Mouse (Mus musculus) Patski (cell line): ENCODE measurements around the gene Hs3st4. TPM values are rescaled to one million over a fixed set of nuclear protein-coding genes. Genes with fewer than 3 reads are reported as not detected.
A peak's percentile ranks its signal among the peaks of the same experiment; 100 is the strongest.

ENCODE experiments used
- ATAC-seq: fragments of 100-300 bp; one replicate; pipeline ENCODE4 v1.8.0; 2021
- CTCF ChIA-PET: fragments of 350-600 bp; sonication (Branson Sonifier 250); formaldehyde crosslinking; loops from one replicate; lab custom pipeline; 2022; ENCODE audit warnings: inconsistent platforms; lab: Charles Lee
- POLR2A ChIA-PET: fragments of 350-600 bp; sonication (Branson Sonifier 250); formaldehyde crosslinking; loops from one replicate; lab custom pipeline; 2022; ENCODE audit warnings: antibody characterized with exemption, inconsistent platforms; lab: Charles Lee
- DNase-seq: peaks from one replicate; pipeline ENCODE4 v3.0.0-alpha.2; 2011; ENCODE audit warnings: low read depth, low spot score
- H3K27me3 ChIP-seq: fragments of 371-371 bp; one replicate; pipeline ENCODE4 v1.5.1; 2021
- CTCF ChIP-seq: fragments of 100-300 bp; IDR thresholded peaks from one replicate; pipeline ENCODE4 v1.5.1; 2021
- in situ Hi-C: fragments of 300-500 bp; cut with MboI; formaldehyde crosslinking; loops from 3 replicates; pipeline ENCODE4 v1.11.1; 2018; ENCODE audit warnings: low pct_unique_long_range_greater_than_20kb, mixed read lengths
- polyA plus RNA-seq: library from polyadenylated mRNA; unstranded; gene quantifications from one replicate; pipeline ENCODE4 v1.2.3, GENCODE M21; 2021

Gene Hs3st4
- polyA plus RNA-seq, 1 experiment from 2014 or later = 2.5 TPM

GRCm38 (mm10) chr7:124319451-124319850 lies 336.8 kb downstream of the Hs3st4 start:
- ChIA-PET POLR2A (no interaction called here), CTCF (no interaction called here)
- no peak for DNase-seq
- H3K27me3 ChIP-seq = no peaks in the 10 kb centered on the region
- in situ Hi-C loops = no loop called here
- no peak for ATAC-seq
- TF ChIP-seq CTCF = no peak

- in situ Hi-C loops = no loop called here
- H3K27me3 ChIP-seq = no peaks in the 10 kb centered on the region
- ChIA-PET CTCF (no interaction called here), POLR2A (no interaction called here)
- ATAC-seq (no peak), DNase-seq (no peak)
- no peak for TF ChIP-seq CTCF
Measured at GRCm38 (mm10) chr7:124335635-124336034, 353.0 kb downstream of the Hs3st4 start.

GRCm38 (mm10) chr7:124341510-124341909 lies 358.8 kb downstream of the Hs3st4 start:
- in situ Hi-C loops = no loop called here
- POLR2A ChIA-PET = no interaction called here
- CTCF ChIA-PET = no interaction called here
- DNase-seq (no peak), ATAC-seq (no peak)
- H3K27me3 ChIP-seq = no peaks in the 10 kb centered on the region
- TF ChIP-seq CTCF = no peak

GRCm38 (mm10) chr7:124347218-124348017 lies 364.7 kb downstream of the Hs3st4 start:
- CTCF ChIA-PET = no interaction called here
- POLR2A ChIA-PET = no interaction called here
- DNase-seq = no peak
- TF ChIP-seq CTCF = no peak
- ATAC-seq = no peak
- H3K27me3 ChIP-seq = no peaks in the 10 kb centered on the region
- in situ Hi-C loops = no loop called here

- no peaks in the 10 kb centered on the region for H3K27me3 ChIP-seq
- in situ Hi-C loops = no loop called here
- DNase-seq (no peak), ATAC-seq (no peak)
- ChIA-PET POLR2A (no interaction called here), CTCF (no interaction called here)
- TF ChIP-seq CTCF = no peak
Measured at GRCm38 (mm10) chr7:124354035-124354434, 371.4 kb downstream of the Hs3st4 start.

- CTCF ChIA-PET = no interaction called here
Measured at GRCm38 (mm10) chr7:124358068-124358467, 375.4 kb downstream of the Hs3st4 start.

GRCm38 (mm10) chr7:124359836-124360235 lies 377.2 kb downstream of the Hs3st4 start:
- no peaks in the 10 kb centered on the region for H3K27me3 ChIP-seq
- in situ Hi-C loops = no loop called here
- ATAC-seq (no peak), DNase-seq (no peak)
- POLR2A ChIA-PET = no interaction called here
- CTCF ChIA-PET = interaction anchor here (1.6 kb wide), 1 partner anchor 12 kb away, joined by 3 read pairs; no protein-coding TSS in a partner anchor
- TF ChIP-seq CTCF = no peak

More at GRCm38 (mm10) chr7:124358068-124358467, 375.4 kb downstream of the Hs3st4 start:
- ATAC-seq = no peak
- in situ Hi-C loops = no loop called here
- POLR2A ChIA-PET = interaction anchor here (0.7 kb wide), 1 partner anchor 531 kb away, joined by 3 read pairs; no protein-coding TSS in a partner anchor
- no peak for DNase-seq
- no peaks in the 10 kb centered on the region for H3K27me3 ChIP-seq
- TF ChIP-seq CTCF = no peak

GRCm38 (mm10) chr7:124372297-124372696 lies 389.6 kb downstream of the Hs3st4 start:
- H3K27me3 ChIP-seq = no peaks in the 10 kb centered on the region
- in situ Hi-C loops = no loop called here
- ATAC-seq = no peak
- CTCF ChIA-PET = interaction anchor here (0.9 kb wide), 1 partner anchor 12 kb away, joined by 3 read pairs; no protein-coding TSS in a partner anchor
- POLR2A ChIA-PET = no interaction called here
- DNase-seq = no peak
- TF ChIP-seq CTCF = no peak

GRCm38 (mm10) chr7:124372697-124373096 lies 390.0 kb downstream of the Hs3st4 start:
- CTCF ChIA-PET = no interaction called here
- in situ Hi-C loops = no loop called here

GRCm38 (mm10) chr7:124383489-124383888 lies 400.8 kb downstream of the Hs3st4 start:
- ChIA-PET CTCF (interaction anchor here (0.9 to 1.8 kb wide), 3 partner anchors 11 to 399 kb away, joined by 3 to 6 read pairs (median 3); no protein-coding TSS in a partner anchor), POLR2A (no interaction called here)
- ATAC-seq = no peak
- no peaks in the 10 kb centered on the region for H3K27me3 ChIP-seq
- no peak for DNase-seq
- TF ChIP-seq CTCF = peak; percentile 43
- in situ Hi-C loops = loop anchor here (10.0 to 25.0 kb wide), 2 partner anchors 401 to 1004 kb away; no protein-coding TSS in a partner anchor

More at GRCm38 (mm10) chr7:124372697-124373096, 390.0 kb downstream of the Hs3st4 start:
- H3K27me3 ChIP-seq = no peaks in the 10 kb centered on the region
- TF ChIP-seq CTCF = no peak
- no peak for ATAC-seq
- no peak for DNase-seq
- POLR2A ChIA-PET = no interaction called here

- ATAC-seq (no peak), DNase-seq (no peak)
- H3K27me3 ChIP-seq = no peaks in the 10 kb centered on the region
- POLR2A ChIA-PET = no interaction called here
- in situ Hi-C loops = loop anchor here (25.0 kb wide), 1 partner anchor 988 kb away; no protein-coding TSS in a partner anchor
- TF ChIP-seq CTCF = no peak
- CTCF ChIA-PET = no interaction called here
Measured at GRCm38 (mm10) chr7:124399184-124399583, 416.5 kb downstream of the Hs3st4 start.
